Mouse (Mus musculus): ENCODE measurements around the gene Haus8.
A peak's percentile ranks its signal among the peaks of the same experiment; 100 is the strongest.
"Not testable (repeated sequence)": the region's sequence is repeated elsewhere in the genome, so short reads cannot be mapped to it uniquely, and the experiment has no call there.

The Haus8 gene

GRCm38 (mm10) chr8:71288441-71288949, 15.8 kb upstream of the Haus8 start:
- no peak for DNase-seq (ENCODE audit: low read depth in 2 of 2, low spot score in 2 of 2)

- peak; percentile 10 to 11 for DNase-seq (ENCODE audit: low read depth in 2 of 2, low spot score in 2 of 2)
Measured at GRCm38 (mm10) chr8:71286223-71286622, 13.5 kb upstream of the Haus8 start.

GRCm38 (mm10) chr8:71282621-71283020, 9.9 kb upstream of the Haus8 start:
- DNase-seq (ENCODE audit: low read depth in 2 of 2, low spot score in 2 of 2): no peak

- not testable (repeated sequence) for DNase-seq (ENCODE audit: low read depth in 2 of 2, low spot score in 2 of 2)
Measured at GRCm38 (mm10) chr8:71281731-71282130, 9.0 kb upstream of the Haus8 start.

GRCm38 (mm10) chr8:71279409-71279808, 6.7 kb upstream of the Haus8 start:
- not testable (repeated sequence) for DNase-seq (ENCODE audit: low read depth in 2 of 2, low spot score in 2 of 2)

GRCm38 (mm10) chr8:71276166-71276565, 3.4 kb upstream of the Haus8 start:
- DNase-seq (ENCODE audit: low read depth in 2 of 2, low spot score in 2 of 2): no peak

- no peak for DNase-seq (ENCODE audit: low read depth in 2 of 2, low spot score in 2 of 2)
Measured at GRCm38 (mm10) chr8:71274478-71274877, 1.7 kb upstream of the Haus8 start.

GRCm38 (mm10) chr8:71273151-71273510, 397 bp upstream of the Haus8 start:
- peak; percentile 55 to 58 for DNase-seq (ENCODE audit: low read depth in 2 of 2, low spot score in 2 of 2)

GRCm38 (mm10) chr8:71271630-71272029, 1.1 kb downstream of the Haus8 start:
- DNase-seq (ENCODE audit: low read depth in 2 of 2, low spot score in 2 of 2): no peak

- DNase-seq (ENCODE audit: low read depth in 2 of 2, low spot score in 2 of 2): not testable (repeated sequence)
Measured at GRCm38 (mm10) chr8:71268286-71268685, 4.4 kb downstream of the Haus8 start.

- DNase-seq (ENCODE audit: low read depth in 2 of 2, low spot score in 2 of 2): no peak
Measured at GRCm38 (mm10) chr8:71267690-71268089, 5.0 kb downstream of the Haus8 start.

GRCm38 (mm10) chr8:71261234-71261633, 11.5 kb downstream of the Haus8 start:
- DNase-seq (ENCODE audit: low read depth in 2 of 2, low spot score in 2 of 2): no peak

GRCm38 (mm10) chr8:71256545-71257232, 16.0 kb downstream of the Haus8 start:
- DNase-seq (ENCODE audit: low read depth in 2 of 2, low spot score in 2 of 2): no peak

- no peak for DNase-seq (ENCODE audit: low read depth in 2 of 2, low spot score in 2 of 2)
Measured at GRCm38 (mm10) chr8:71248203-71248602, 24.5 kb downstream of the Haus8 start.

- no peak for DNase-seq (ENCODE audit: low read depth in 2 of 2, low spot score in 2 of 2)
Measured at GRCm38 (mm10) chr8:71242757-71243156, 30.0 kb downstream of the Haus8 start.

GRCm38 (mm10) chr8:71224560-71224959, 48.2 kb downstream of the Haus8 start:
- DNase-seq (ENCODE audit: low read depth in 2 of 2, low spot score in 2 of 2): peak in 1 of 2 experiments; percentile 15

- not testable (repeated sequence) for DNase-seq (ENCODE audit: low read depth in 2 of 2, low spot score in 2 of 2)
Measured at GRCm38 (mm10) chr8:71214266-71214665, 58.5 kb downstream of the Haus8 start.

- peak in 1 of 2 experiments; percentile 18 for DNase-seq (ENCODE audit: low read depth in 2 of 2, low spot score in 2 of 2)
Measured at GRCm38 (mm10) chr8:71205541-71205967, 67.2 kb downstream of the Haus8 start.
